Mouse (Mus musculus): ENCODE measurements at regions not wholly inside any gene's neighbourhood (a gene's known extent, or its start where the extent isn't known, plus 50 kb on each side); places are given as distances from the start of the nearest gene placed in this dataset.

- 74% methylated on average over 3 of the region's 3 CpGs for WGBS
- Histone ChIP-seq H3K27ac (ENCODE audit: control insufficient read depth, insufficient read depth, low read depth, low read length, poor library complexity) (no peak overlapping the region), H3K4me3 (replicated peaks; ENCODE audit: control insufficient read depth, low read depth, low read length) (no peak overlapping the region), H3K4me1 (ENCODE audit: control insufficient read depth, insufficient read depth, low read length) (no peaks in the 10 kb centered on the region)
- TF ChIP-seq CTCF (IDR thresholded peaks at IDR 0.05; ENCODE audit: control insufficient read depth, insufficient read depth, low read length) (no peak), POLR2A (IDR thresholded peaks at IDR 0.05; ENCODE audit: borderline replicate concordance, control insufficient read depth, low read depth, low read length) (no peak)
Measured at GRCm38 (mm10) chr4:127598610-127599009, 240.6 kb upstream of the Gjb5 start.

- Histone ChIP-seq H3K27ac (ENCODE audit: control insufficient read depth, insufficient read depth, low read depth, low read length, poor library complexity) (no peak overlapping the region), H3K4me1 (ENCODE audit: control insufficient read depth, insufficient read depth, low read length) (no peaks in the 10 kb centered on the region), H3K4me3 (replicated peaks; ENCODE audit: control insufficient read depth, low read depth, low read length) (no peak overlapping the region)
- TF ChIP-seq CTCF (IDR thresholded peaks at IDR 0.05; ENCODE audit: control insufficient read depth, insufficient read depth, low read length), result no peak
- TF ChIP-seq POLR2A (IDR thresholded peaks at IDR 0.05; ENCODE audit: borderline replicate concordance, control insufficient read depth, low read depth, low read length), result no peak
- WGBS, result 78% methylated on average over 8 of the region's 8 CpGs
Measured at GRCm38 (mm10) chr4:127594081-127594480, 236.1 kb upstream of the Gjb5 start.

- no peak for TF ChIP-seq POLR2A (IDR thresholded peaks at IDR 0.05; ENCODE audit: borderline replicate concordance, control insufficient read depth, low read depth, low read length)
- no peak for TF ChIP-seq CTCF (IDR thresholded peaks at IDR 0.05; ENCODE audit: control insufficient read depth, insufficient read depth, low read length)
- no peak overlapping the region for H3K27ac ChIP-seq (ENCODE audit: control insufficient read depth, insufficient read depth, low read depth, low read length, poor library complexity)
- 52% methylated on average over 3 of the region's 3 CpGs for WGBS
- no peak overlapping the region for H3K4me3 ChIP-seq (replicated peaks; ENCODE audit: control insufficient read depth, low read depth, low read length)
- no peaks in the 10 kb centered on the region for H3K4me1 ChIP-seq (ENCODE audit: control insufficient read depth, insufficient read depth, low read length)
Measured at GRCm38 (mm10) chr4:127591540-127591939, 233.6 kb upstream of the Gjb5 start.

- Histone ChIP-seq H3K27ac (ENCODE audit: control insufficient read depth, insufficient read depth, low read depth, low read length, poor library complexity) (no peak overlapping the region), H3K4me3 (replicated peaks; ENCODE audit: control insufficient read depth, low read depth, low read length) (no peak overlapping the region), H3K4me1 (ENCODE audit: control insufficient read depth, insufficient read depth, low read length) (no peaks in the 10 kb centered on the region)
- no peak for TF ChIP-seq CTCF (IDR thresholded peaks at IDR 0.05; ENCODE audit: control insufficient read depth, insufficient read depth, low read length)
- no peak for TF ChIP-seq POLR2A (IDR thresholded peaks at IDR 0.05; ENCODE audit: borderline replicate concordance, control insufficient read depth, low read depth, low read length)
- 50% methylated on average over 4 of the region's 4 CpGs for WGBS
Measured at GRCm38 (mm10) chr4:127586822-127587221, 228.8 kb upstream of the Gjb5 start.

GRCm38 (mm10) chr4:127576521-127576920, 218.5 kb upstream of the Gjb5 start:
- no peak overlapping the region for H3K27ac ChIP-seq (ENCODE audit: control insufficient read depth, insufficient read depth, low read depth, low read length, poor library complexity)
- TF ChIP-seq CTCF (IDR thresholded peaks at IDR 0.05; ENCODE audit: control insufficient read depth, insufficient read depth, low read length), result no peak
- no peak for TF ChIP-seq POLR2A (IDR thresholded peaks at IDR 0.05; ENCODE audit: borderline replicate concordance, control insufficient read depth, low read depth, low read length)
- 72% methylated on average over 3 of the region's 3 CpGs for WGBS
- H3K4me1 ChIP-seq (ENCODE audit: control insufficient read depth, insufficient read depth, low read length), result no peaks in the 10 kb centered on the region
- H3K4me3 ChIP-seq (replicated peaks; ENCODE audit: control insufficient read depth, low read depth, low read length), result no peak overlapping the region

GRCm38 (mm10) chr4:127562602-127563001, 204.6 kb upstream of the Gjb5 start:
- H3K4me3 ChIP-seq (replicated peaks; ENCODE audit: control insufficient read depth, low read depth, low read length), result no peak overlapping the region
- no peaks in the 10 kb centered on the region for H3K4me1 ChIP-seq (ENCODE audit: control insufficient read depth, insufficient read depth, low read length)
- TF ChIP-seq POLR2A (IDR thresholded peaks at IDR 0.05; ENCODE audit: borderline replicate concordance, control insufficient read depth, low read depth, low read length), result no peak
- no peak for TF ChIP-seq CTCF (IDR thresholded peaks at IDR 0.05; ENCODE audit: control insufficient read depth, insufficient read depth, low read length)
- 91% methylated on average over 5 of the region's 5 CpGs for WGBS
- H3K27ac ChIP-seq (ENCODE audit: control insufficient read depth, insufficient read depth, low read depth, low read length, poor library complexity), result no peak overlapping the region

GRCm38 (mm10) chr4:127558572-127558971, 200.6 kb upstream of the Gjb5 start:
- no peak overlapping the region for H3K4me3 ChIP-seq (replicated peaks; ENCODE audit: control insufficient read depth, low read depth, low read length)
- H3K27ac ChIP-seq (ENCODE audit: control insufficient read depth, insufficient read depth, low read depth, low read length, poor library complexity), result no peak overlapping the region
- no peak for TF ChIP-seq POLR2A (IDR thresholded peaks at IDR 0.05; ENCODE audit: borderline replicate concordance, control insufficient read depth, low read depth, low read length)
- no peak for TF ChIP-seq CTCF (IDR thresholded peaks at IDR 0.05; ENCODE audit: control insufficient read depth, insufficient read depth, low read length)
- H3K4me1 ChIP-seq (ENCODE audit: control insufficient read depth, insufficient read depth, low read length), result no peaks in the 10 kb centered on the region
- WGBS, result 67% methylated on average over 7 of the region's 7 CpGs

- 39% methylated on average over 12 of the region's 12 CpGs for WGBS
Measured at GRCm38 (mm10) chr4:127552456-127553225, 194.7 kb upstream of the Gjb5 start.

More at GRCm38 (mm10) chr4:127552456-127553225, 194.7 kb upstream of the Gjb5 start:
- H3K4me3 ChIP-seq (replicated peaks; ENCODE audit: control insufficient read depth, low read depth, low read length), result no peak overlapping the region
- no peak for TF ChIP-seq CTCF (IDR thresholded peaks at IDR 0.05; ENCODE audit: control insufficient read depth, insufficient read depth, low read length)
- no peak for TF ChIP-seq POLR2A (IDR thresholded peaks at IDR 0.05; ENCODE audit: borderline replicate concordance, control insufficient read depth, low read depth, low read length)
- no peaks in the 10 kb centered on the region for H3K4me1 ChIP-seq (ENCODE audit: control insufficient read depth, insufficient read depth, low read length)
- no peak overlapping the region for H3K27ac ChIP-seq (ENCODE audit: control insufficient read depth, insufficient read depth, low read depth, low read length, poor library complexity)

Measured in bone marrow, adult 2 months (tissue).